Mouse (Mus musculus): ENCODE data around the gene Nek3. TPM values are rescaled to one million over a fixed set of nuclear protein-coding genes. Genes with fewer than 3 reads are reported as not detected.
A peak's percentile ranks its signal among the peaks of the same experiment; 100 is the strongest.

The Nek3 gene
- total RNA-seq (2021), result 1 to 10 TPM; 2.5 to 2.7 TPM
- long read RNA-seq, experiment 1, result 0 reads
- long read RNA-seq, experiment 2, result 0 reads

DNA sequence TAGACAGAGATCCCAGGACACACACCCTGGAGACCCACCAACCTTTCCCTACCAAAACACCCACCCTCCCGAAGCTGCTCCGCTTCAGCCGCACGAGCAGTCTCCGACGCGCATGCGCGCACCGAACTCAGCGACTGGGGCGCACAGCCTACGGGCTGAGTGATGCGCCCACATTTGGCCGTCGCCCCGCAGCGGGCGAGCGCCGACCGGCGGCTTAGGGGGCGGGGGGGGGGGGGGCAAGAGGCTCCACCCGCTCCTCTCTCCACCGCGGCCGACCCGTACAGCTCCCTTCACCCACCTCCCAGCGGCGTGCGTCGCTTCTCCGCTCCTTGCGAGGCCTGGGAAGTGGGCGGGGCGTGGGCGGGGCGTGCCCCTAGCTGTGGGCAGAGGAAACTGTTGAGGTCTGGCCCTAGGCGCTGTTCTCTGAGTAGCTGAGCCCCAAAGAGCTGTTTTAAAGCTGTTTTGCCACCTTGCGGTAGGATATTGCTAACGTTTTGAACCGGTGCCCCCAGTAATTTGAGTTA is at the start of gene Nek3:
TSS of gene Nek3 (minus strand) at position 356 of the 524 bp plus-strand sequence.
- TF ChIP-seq CTCF (conservative IDR thresholded peaks at IDR 0.05), result peak; percentile 86
- DNase-seq (ENCODE audit: low spot score in 2 of 2), result peak; percentile 76 to 82
- Histone ChIP-seq H3K4me3 (peak within 1 kb of the TSS; percentile 62), H3K27ac (peak within 1 kb of the TSS; percentile 90)

DNA sequence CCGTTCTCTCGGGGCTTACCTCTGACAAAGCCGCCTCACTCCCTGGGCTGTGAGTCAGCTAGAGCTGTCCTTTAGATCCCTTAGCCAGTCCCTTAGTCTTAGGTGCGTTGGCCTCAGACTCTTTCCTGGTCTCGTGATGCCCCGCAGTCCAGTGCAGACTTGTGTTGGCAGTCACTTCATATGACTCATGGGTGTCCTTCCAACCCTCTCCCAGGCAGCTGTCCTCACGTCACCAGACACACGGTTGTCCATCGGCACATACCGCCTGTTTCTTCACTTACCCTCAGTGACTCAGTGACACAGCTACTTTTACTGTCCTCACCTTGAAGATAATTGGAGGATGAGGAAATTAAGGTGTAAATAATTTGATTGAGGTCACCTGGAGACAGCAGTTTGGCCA is 48.6 kb upstream of the Nek3 start:
- Histone ChIP-seq H3K4me3 (no peak overlapping the region), H3K27ac (no peak overlapping the region)
- no peak for TF ChIP-seq CTCF (conservative IDR thresholded peaks at IDR 0.05)
- no peak for DNase-seq (ENCODE audit: low spot score in 2 of 2)

DNA sequence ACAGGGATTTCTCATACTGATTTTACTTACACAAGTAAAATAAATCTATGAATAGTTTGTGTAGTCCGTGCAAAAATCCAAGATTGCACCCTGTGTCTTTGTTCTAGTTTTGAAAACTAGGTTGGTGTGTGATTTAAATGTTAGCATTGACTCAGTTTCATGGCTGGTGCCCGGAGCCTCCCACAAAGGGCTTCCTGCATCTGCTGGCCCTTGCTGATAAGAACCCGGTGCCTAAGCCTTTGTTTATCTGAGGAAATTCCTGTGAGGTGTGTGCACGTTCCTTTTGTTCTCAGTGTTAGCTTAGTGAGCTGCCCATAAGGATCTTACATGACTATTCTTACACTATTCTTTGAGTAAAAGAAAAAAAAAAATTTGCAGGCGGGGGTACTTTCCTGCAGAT is 42.8 kb upstream of the Nek3 start:
- 0 out of 2 replicates have a peak overlapping the region, but pooled peaks have one; percentile 29 for H3K27ac ChIP-seq
- DNase-seq (ENCODE audit: low spot score in 2 of 2), result no peak
- H3K4me3 ChIP-seq, result no peak overlapping the region
- TF ChIP-seq CTCF (conservative IDR thresholded peaks at IDR 0.05), result no peak

DNA sequence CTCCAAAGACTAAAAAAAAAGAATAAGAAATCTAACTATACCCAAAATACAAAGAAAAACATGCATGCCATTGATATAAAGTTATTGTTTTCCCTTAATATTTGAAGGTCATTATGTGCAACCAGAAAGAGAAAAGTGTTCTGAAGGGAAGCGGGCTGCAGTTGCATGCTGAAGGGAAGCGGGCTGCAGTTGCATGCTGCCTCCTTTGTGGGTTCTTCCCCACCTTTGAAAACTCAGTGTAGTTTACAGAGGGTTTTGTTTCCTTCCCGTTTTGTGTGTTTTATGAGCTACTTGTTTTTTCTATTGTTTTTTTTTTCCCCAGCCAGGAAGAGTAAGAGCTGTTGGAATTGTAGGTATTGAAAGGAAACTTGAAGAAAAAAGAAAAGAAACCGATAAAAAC is 41.3 kb upstream of the Nek3 start:
- H3K27ac ChIP-seq, result no peak overlapping the region
- no peak overlapping the region for H3K4me3 ChIP-seq
- no peak for TF ChIP-seq CTCF (conservative IDR thresholded peaks at IDR 0.05)
- DNase-seq (ENCODE audit: low spot score in 2 of 2), result no peak

DNA sequence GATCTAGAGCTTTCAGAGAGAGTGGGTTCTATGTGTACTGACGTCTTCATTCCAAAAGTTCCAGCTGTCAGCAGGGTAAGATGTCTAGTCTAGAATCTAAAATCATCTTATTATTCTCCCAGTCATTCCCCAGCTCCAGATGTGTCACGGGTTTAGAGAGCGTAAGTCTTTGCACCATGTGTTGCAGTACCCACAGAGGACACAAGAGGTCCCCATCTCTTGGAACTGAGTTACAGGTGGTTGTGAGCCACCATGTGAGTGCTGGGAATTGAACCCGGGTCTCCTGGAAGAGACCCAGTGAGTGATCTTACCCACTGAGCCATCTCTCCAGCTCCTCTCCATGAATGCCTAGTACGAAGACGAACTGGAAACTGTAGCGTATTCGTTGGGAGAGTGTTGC is 33.2 kb upstream of the Nek3 start:
- no peak overlapping the region for H3K4me3 ChIP-seq
- TF ChIP-seq CTCF (conservative IDR thresholded peaks at IDR 0.05), result peak; percentile 50
- no peak overlapping the region for H3K27ac ChIP-seq
- DNase-seq (ENCODE audit: low spot score in 2 of 2), result no peak

DNA sequence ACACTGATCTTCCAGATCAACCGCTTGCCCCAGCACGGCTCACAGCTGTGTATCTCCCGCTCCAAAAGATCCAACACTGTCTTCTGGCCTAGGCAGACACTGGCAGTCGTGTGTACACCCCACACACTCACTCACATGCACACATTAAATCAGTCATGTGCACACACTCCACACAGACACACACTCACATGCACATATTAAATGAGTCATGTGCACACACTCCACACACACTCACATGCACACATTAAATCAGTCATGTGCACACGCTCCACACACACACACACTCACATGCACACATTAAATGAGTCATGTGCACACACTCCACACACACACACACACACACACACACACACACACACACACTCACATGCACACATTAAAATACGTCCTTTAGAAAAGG is 31.7 kb upstream of the Nek3 start:
- no peak overlapping the region for H3K27ac ChIP-seq
- no peak for TF ChIP-seq CTCF (conservative IDR thresholded peaks at IDR 0.05)
- H3K4me3 ChIP-seq, result no peak overlapping the region
- no peak for DNase-seq (ENCODE audit: low spot score in 2 of 2)

DNA sequence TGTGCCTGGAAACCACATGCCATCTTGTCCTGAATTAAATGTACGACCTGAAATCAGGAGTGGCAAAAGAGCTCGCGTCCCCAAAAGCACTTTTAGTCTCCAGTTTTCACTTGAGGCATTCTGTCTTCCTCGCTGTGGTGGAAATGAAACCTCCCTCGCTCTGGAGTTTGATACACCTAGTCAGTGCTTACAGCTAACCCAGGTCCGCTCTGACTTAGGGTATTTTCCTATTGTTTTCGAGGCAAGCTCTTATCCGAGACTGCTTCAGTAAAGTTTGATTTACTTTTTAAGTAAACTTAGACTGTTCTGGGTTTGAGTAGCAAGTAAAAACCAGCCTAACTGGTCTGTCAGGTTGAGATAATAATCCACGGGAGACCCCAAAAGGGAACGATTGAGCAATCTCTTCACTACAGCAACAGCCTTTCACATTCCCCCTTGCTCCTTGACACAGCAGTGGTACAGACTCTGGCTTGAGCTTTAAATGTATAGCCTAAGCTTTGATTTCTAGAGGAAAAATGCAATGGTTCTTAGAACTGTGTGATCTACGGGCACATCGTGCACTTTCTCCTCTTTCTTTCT is 27.3 kb upstream of the Nek3 start:
- Histone ChIP-seq H3K27ac (peak overlapping the region; percentile 99), H3K4me3 (peak overlapping the region; percentile 94)
- no peak for TF ChIP-seq CTCF (conservative IDR thresholded peaks at IDR 0.05)
- no peak for DNase-seq (ENCODE audit: low spot score in 2 of 2)

DNA sequence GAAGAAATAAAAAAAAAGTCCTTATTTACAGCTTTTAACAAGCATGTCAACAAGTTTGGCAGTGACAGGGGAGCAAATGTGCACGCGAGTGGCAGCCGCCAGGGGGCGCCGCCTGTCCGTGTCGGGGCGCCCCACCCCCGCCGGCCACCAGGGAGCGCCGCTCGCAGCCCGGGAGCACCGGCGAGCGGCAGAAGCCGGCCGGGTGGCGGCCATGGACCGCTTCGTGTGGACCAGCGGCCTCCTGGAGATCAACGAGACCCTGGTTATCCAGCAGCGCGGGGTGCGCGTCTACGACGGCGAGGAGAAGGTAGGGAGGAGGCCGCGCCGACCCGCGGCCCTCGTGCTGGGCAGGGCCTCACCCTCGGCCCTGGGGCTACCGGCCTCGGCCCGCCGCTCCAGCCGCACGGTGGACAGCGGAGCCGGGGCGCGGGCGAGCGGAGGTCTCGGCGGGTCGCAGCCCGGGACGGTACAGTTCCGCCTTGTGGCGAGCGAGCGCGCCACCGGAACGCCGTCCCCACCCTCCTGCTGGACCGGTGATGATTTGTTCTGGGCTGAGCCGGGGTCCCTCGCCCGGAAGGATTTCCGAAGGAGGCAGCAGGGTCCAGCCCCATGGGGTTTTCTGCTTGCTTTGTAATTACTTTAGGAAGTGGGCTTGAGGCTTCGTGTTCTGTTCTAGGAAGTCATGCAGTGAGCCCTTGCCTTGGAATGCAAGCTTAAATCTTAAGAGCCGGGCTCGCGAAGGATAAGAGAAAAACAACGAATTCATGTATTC is 26.6 kb upstream of the Nek3 start, which contains the start of gene Vps36:
TSS of gene Vps36 (plus strand) at position 150 of the 772 bp plus-strand sequence.
- H3K4me3 ChIP-seq, result peak within 1 kb of the TSS; percentile 94
- peak within 1 kb of the TSS; percentile 99 for H3K27ac ChIP-seq
- TF ChIP-seq CTCF (conservative IDR thresholded peaks at IDR 0.05), result peak; percentile 94
- peak; percentile 78 to 93 for DNase-seq (ENCODE audit: low spot score in 2 of 2)

DNA sequence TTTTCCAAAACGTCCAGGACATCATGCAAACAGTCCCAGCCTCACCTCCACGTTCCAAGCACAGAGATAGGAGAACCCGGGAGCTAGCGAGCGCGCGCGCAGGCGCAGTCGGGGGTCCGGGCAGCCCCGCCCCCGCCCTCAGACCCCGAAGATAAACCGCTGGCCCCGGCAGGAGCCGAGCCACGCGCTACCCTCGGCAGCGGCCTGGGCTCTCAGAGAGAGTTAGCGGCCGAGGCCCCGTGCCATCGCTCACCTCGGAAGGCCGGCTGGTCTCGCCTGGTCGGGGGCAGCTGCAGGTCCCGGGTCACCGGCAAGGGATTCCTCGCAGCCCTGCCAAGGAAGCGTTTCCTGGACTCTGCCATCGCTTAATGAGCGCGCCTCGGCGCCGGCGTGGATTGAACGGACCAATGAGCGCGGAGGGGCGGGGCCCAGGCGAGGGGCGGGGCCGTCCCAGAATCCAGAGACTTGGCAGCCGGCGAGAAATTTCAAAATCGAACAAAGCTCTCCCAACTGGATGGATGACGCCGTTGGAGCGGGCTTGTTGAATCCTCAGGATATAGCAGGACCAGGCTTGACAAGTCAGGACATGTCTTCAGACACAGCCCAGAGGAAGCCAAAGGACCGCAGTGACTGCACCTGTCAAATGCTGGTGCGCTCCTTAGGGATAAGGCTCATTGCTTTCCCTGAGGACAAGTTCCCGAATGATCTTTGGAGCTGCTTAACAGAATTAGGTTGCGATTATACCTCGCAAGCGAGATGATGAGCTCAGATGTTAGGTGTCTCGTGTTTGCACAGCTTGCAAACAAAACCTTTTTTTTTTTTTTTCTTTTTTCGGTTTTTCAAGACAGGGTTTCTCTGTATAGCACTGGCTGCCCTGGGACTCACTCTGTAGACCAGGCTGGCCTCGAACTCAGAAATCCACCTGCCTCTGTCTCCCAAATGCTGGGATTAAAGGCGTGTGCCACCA is 19.5 kb upstream of the Nek3 start, which contains the start of gene Ckap2:
TSS of gene Ckap2 (minus strand) at position 389 of the 967 bp plus-strand sequence.
- no peak for TF ChIP-seq CTCF (conservative IDR thresholded peaks at IDR 0.05)
- Histone ChIP-seq H3K27ac (no peak within 1 kb of the TSS), H3K4me3 (peak within 1 kb of the TSS; percentile 84)
- DNase-seq (ENCODE audit: low spot score in 2 of 2), result peak; percentile 80 to 84

DNA sequence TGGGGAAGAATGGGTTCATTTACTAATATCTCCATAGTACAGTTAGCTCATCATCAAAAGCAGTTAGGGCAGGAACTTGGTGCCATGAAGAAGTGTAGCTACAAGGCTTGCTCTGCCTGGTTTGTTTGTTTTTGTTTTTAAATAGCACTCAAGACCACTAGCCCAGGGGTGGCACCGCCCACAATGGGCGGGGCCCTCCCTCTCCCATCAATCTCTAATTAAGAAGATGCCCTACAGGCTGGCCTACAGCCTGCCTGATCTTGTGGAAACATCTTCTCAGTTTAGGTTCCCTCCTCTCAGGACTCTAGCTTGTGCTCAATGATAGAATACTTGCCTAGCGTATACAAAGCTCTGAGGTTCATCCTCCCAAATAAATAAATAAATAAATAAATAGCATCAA is 18.6 kb upstream of the Nek3 start:
- DNase-seq (ENCODE audit: low spot score in 2 of 2), result no peak
- Histone ChIP-seq H3K27ac (no peak overlapping the region), H3K4me3 (peak overlapping the region; percentile 84)
- no peak for TF ChIP-seq CTCF (conservative IDR thresholded peaks at IDR 0.05)

DNA sequence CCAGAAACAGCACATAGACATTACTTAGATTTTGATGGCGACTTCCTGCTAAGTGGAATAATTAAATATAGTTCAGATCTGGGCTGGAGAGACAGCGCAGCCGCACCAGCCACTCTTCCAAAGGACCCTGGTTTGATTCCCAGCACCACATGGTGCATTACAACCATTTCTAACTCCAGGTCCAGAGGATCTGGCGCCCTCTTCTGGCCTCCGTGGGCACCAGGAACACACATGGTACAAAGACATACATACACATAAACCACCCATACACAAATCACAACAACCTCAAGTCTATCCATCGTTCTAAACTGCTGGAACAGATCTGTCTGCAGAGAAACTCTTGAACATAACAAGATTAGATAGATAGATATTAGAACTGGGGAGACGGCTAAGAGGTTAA is 9.7 kb upstream of the Nek3 start:
- no peak overlapping the region for H3K4me3 ChIP-seq
- DNase-seq (ENCODE audit: low spot score in 2 of 2), result no peak
- TF ChIP-seq CTCF (conservative IDR thresholded peaks at IDR 0.05), result no peak
- no peak overlapping the region for H3K27ac ChIP-seq

DNA sequence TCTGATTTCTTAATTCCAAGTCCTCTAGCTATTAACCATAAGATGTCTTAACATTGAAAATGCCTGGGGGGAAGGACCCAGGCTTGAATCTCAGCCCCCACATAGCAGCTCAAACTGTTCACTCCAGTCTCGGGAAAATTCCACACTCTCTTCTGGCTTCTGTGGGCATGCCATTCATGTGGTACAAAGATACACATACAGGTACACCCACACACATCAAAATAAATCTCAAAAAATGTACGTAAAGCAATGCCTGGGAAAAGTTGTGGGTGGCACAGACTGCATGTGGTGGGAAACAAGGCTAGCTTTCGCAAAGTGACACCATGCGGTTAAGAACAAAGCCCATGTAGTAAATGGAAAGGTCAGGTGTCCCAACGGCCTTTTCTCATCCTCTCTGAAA is 2.9 kb upstream of the Nek3 start:
- no peak overlapping the region for H3K4me3 ChIP-seq
- H3K27ac ChIP-seq, result no peak overlapping the region
- DNase-seq (ENCODE audit: low spot score in 2 of 2), result no peak
- no peak for TF ChIP-seq CTCF (conservative IDR thresholded peaks at IDR 0.05)
